Mouse (Mus musculus) hindbrain, embryonic 11.5 days (tissue): ENCODE measurements around the gene Anapc13. TPM values are rescaled to one million over a fixed set of nuclear protein-coding genes. Genes with fewer than 3 reads are reported as not detected.

Source experiments
- ATAC-seq: fragments of 200-750 bp; cut with Nextera tagmentation; 2 replicates; pipeline ENCODE4 v1.8.0; 2017; ENCODE audit warnings: mild to moderate bottlenecking, moderate TSS enrichment, moderate library complexity; ENCODE audit not compliant: low FRiP score
- DNase-seq: peaks from one replicate; pipeline ENCODE4 v3.0.0-alpha.2; 2015; ENCODE audit warnings: low spot score
- H3K27ac ChIP-seq: fragments of 300-500 bp; sonication (generic); 2 replicates; pipeline ENCODE4 v1.5.1; 2014; ENCODE audit warnings: mild to moderate bottlenecking, low read depth, low read length
- H3K27me3 ChIP-seq: fragments of 300-500 bp; sonication (generic); 2 replicates; pipeline ENCODE4 v1.6.1; 2014; ENCODE audit warnings: mild to moderate bottlenecking, low read length, moderate library complexity, mixed read lengths; ENCODE audit not compliant: control insufficient read depth, insufficient read depth
- H3K36me3 ChIP-seq: fragments of 300-500 bp; sonication (generic); 2 replicates; pipeline ENCODE4 v1.6.1; 2014; ENCODE audit warnings: mild to moderate bottlenecking, low read length, moderate library complexity, mixed read lengths; ENCODE audit not compliant: control insufficient read depth, insufficient read depth
- H3K4me1 ChIP-seq: fragments of 300-500 bp; sonication (generic); replicated peaks from 2 replicates; pipeline ENCODE4 v1.6.1; 2014; ENCODE audit warnings: low read length, mixed read lengths; ENCODE audit not compliant: control insufficient read depth, insufficient read depth
- H3K4me2 ChIP-seq: fragments of 300-500 bp; sonication (generic); replicated peaks from 2 replicates; pipeline ENCODE4 v1.6.1; 2014; ENCODE audit warnings: mild to moderate bottlenecking, low read depth, low read length
- H3K4me3 ChIP-seq: fragments of 300-500 bp; sonication (generic); 2 replicates; pipeline ENCODE4 v1.5.1; 2014; ENCODE audit warnings: low read depth, low read length
- H3K9ac ChIP-seq: fragments of 300-500 bp; sonication (generic); 2 replicates; pipeline ENCODE4 v1.6.1; 2014; ENCODE audit warnings: low read depth, low read length
- H3K9me3 ChIP-seq: fragments of 300-500 bp; sonication (generic); 2 replicates; pipeline ENCODE4 v1.6.1; 2016; ENCODE audit warnings: low read length; ENCODE audit not compliant: control insufficient read depth
- WGBS: fragments of 180-500 bp; shearing (Covaris S2); extraction: QIAGEN DNeasy Blood & Tissue Kit; methylation state at CpG from one replicate; pipeline ENCODE4 v1.1.7; 2014; 5-methylcytosine and 5-hydroxymethylcytosine counted together
- polyA plus RNA-seq: library from polyadenylated mRNA; unstranded; fragments of >200 nt; fragmentation: Nextera tagmentation; extraction: Ambion mirVana; gene quantifications from 2 replicates; pipeline ENCODE4 v1.2.1, GENCODE M21; 2014

Gene Anapc13
- polyA plus RNA-seq, 1 experiment from 2014 or later = 165 TPM

DNA sequence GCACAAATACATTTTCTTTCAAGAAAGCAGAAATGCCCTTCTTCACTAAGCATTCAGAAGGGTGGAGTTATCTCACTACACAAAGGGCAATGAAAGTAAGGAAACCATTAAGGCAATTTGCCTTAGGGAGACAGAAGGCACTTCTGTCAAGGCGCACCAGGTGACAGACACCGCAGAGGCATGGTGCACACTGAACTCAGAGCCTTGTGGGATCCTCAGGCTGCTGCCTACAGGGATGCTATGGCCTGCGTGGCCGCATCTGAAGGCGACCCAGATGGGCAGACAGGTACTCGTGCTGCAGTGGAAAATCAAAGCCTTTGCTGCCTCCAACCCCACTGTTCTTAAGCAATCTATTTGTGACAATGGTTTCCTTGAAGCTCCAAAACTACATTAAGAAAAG lies 20.9 kb upstream of the Anapc13 start:
- Histone ChIP-seq H3K4me2 (no peak overlapping the region), H3K4me1 (no peaks in the 10 kb centered on the region), H3K36me3 (no peaks in the 10 kb centered on the region), H3K9ac (no peak overlapping the region), H3K27ac (no peak overlapping the region), H3K9me3 (no peaks in the 10 kb centered on the region), H3K4me3 (no peak overlapping the region), H3K27me3 (no peaks in the 10 kb centered on the region)
- 82% methylated on average over 6 of the region's 6 CpGs for WGBS
- ATAC-seq = no peak
- no peak for DNase-seq

DNA sequence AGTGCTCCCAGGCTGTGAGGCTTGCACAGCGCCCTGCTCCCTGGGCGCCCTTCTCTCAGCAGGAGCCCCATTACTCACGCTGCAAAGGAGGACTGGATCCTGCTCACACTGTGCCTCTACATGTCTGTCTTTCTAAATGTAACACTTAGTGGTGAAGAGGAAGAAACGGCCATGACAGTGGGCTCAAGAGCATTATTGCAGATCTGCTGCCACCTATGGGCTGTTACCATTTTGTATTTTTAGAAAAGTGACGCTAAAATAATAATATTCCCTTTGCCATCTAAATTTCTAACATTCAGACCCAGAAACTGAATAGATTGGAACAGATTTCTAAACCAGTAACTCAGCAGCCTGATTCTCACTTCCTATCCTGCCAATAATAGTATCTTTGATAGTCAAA lies 18.6 kb upstream of the Anapc13 start:
- Histone ChIP-seq H3K27me3 (no peaks in the 10 kb centered on the region), H3K4me1 (no peaks in the 10 kb centered on the region), H3K4me3 (no peak overlapping the region), H3K36me3 (peaks cover 3% of the 10 kb centered on the region; the same call in 1 of the 2 replicates), H3K4me2 (no peak overlapping the region), H3K27ac (no peak overlapping the region), H3K9ac (no peak overlapping the region), H3K9me3 (no peaks in the 10 kb centered on the region)
- WGBS = 72% methylated on average over 5 of the region's 5 CpGs
- ATAC-seq (no peak), DNase-seq (no peak)

DNA sequence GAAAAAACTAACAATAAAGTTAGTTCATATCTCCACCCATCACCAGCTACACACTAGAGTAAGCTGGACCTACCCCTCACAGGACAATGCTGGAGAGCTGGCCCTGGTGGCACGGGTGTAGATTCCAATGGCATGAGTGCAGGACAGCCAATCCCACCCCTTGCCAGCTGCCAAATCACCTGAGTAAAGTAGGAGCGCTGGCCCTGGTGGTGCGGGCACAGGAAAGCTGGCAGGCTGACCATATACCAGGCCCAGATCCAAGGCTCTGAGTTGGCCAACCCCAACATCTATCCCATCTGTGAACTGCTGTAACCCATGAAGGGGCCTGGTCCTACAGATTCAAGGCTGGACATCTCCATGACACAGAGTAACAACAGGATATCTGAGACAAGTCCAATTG lies 16.9 kb upstream of the Anapc13 start:
- Histone ChIP-seq H3K4me2 (no peak overlapping the region), H3K4me3 (no peak overlapping the region), H3K27ac (no peak overlapping the region), H3K9ac (no peak overlapping the region), H3K27me3 (no peaks in the 10 kb centered on the region), H3K36me3 (peaks cover 3% of the 10 kb centered on the region; the same call in 1 of the 2 replicates), H3K4me1 (no peaks in the 10 kb centered on the region), H3K9me3 (no peaks in the 10 kb centered on the region)
- DNase-seq (no peak), ATAC-seq (no peak)
- WGBS = 95% methylated on average over 3 of the region's 3 CpGs

DNA sequence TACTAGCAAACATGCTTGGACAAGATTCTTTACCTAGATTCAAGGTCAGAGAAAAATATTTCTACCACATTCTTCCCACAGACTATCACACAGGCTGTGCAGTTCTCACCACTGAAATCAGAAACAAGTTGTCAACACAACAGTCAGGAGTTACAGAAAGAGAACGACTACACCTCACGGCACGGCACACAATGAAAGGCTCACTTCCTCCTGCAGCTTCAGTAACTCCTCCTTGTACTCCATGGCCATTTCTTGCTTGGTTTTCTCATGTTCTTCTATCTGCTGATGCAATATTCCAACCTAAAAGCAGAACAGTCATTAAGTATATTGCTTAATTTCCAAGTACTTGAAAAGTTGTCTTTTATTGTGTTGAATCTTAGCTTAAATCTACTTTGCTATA lies 11.0 kb upstream of the Anapc13 start:
- no peak overlapping the region for H3K4me3 ChIP-seq
- DNase-seq (no peak), ATAC-seq (no peak)
- no peaks in the 10 kb centered on the region for H3K27me3 ChIP-seq
- peaks cover 3% of the 10 kb centered on the region; the same call in 1 of the 2 replicates for H3K36me3 ChIP-seq
- no peaks in the 10 kb centered on the region for H3K9me3 ChIP-seq
- H3K27ac ChIP-seq = no peak overlapping the region
- no peak overlapping the region for H3K4me2 ChIP-seq
- no peaks in the 10 kb centered on the region for H3K4me1 ChIP-seq
- WGBS = 86% methylated on average over 3 of the region's 3 CpGs
- H3K9ac ChIP-seq = no peak overlapping the region

DNA sequence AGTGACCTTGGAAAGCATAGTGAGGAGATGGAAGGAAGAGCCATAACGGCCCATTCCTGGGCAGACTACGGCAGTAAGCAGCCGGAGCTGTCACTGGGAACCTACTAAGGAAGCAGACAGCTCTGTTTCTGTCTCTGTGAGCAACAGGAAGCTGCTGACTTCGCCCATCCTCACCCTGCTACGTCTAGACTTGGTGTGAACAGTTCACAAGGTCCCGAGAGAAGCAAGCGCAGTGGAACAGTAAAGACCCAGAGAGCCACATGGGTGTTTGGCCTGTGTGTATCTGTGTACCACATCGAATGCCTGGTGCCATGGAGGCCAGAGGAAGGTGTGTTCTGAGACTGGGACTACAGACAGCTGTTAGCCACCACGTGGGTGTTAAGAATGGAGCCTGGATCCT lies 9.8 kb upstream of the Anapc13 start:
- H3K27me3 ChIP-seq = no peaks in the 10 kb centered on the region
- H3K4me1 ChIP-seq = no peaks in the 10 kb centered on the region
- ATAC-seq = no peak
- H3K9ac ChIP-seq = no peak overlapping the region
- 82% methylated on average over 9 of the region's 9 CpGs for WGBS
- H3K4me3 ChIP-seq = no peak overlapping the region
- no peak overlapping the region for H3K27ac ChIP-seq
- peaks cover 2% of the 10 kb centered on the region; the same call in 1 of the 2 replicates for H3K36me3 ChIP-seq
- no peak overlapping the region for H3K4me2 ChIP-seq
- no peak for DNase-seq
- no peaks in the 10 kb centered on the region for H3K9me3 ChIP-seq

DNA sequence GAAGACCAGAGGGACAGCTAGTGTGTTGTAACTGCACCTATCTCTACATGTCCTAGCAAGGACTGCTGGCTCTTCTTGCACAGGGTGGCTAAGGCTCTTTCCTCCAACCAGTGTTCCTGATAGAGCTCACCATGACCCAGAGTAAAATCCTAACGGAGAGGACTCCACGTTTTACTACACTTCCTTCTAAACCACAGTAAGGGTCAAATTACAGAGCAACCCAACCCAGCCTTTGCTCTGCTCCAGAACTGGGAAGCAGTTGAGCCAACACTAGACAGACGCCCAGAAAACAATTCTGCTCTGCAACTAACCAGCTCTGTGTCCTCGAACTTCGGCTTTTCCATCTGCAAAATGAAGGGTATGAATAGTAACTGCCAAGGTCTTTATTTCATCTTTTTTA lies 4.7 kb upstream of the Anapc13 start:
- Histone ChIP-seq H3K9ac (no peak overlapping the region), H3K27ac (no peak overlapping the region), H3K27me3 (no peaks in the 10 kb centered on the region), H3K9me3 (no peaks in the 10 kb centered on the region), H3K4me3 (no peak overlapping the region), H3K4me1 (no peaks in the 10 kb centered on the region), H3K4me2 (no peak overlapping the region), H3K36me3 (no peaks in the 10 kb centered on the region)
- ATAC-seq (no peak), DNase-seq (no peak)
- WGBS = 68% methylated on average over 5 of the region's 5 CpGs

DNA sequence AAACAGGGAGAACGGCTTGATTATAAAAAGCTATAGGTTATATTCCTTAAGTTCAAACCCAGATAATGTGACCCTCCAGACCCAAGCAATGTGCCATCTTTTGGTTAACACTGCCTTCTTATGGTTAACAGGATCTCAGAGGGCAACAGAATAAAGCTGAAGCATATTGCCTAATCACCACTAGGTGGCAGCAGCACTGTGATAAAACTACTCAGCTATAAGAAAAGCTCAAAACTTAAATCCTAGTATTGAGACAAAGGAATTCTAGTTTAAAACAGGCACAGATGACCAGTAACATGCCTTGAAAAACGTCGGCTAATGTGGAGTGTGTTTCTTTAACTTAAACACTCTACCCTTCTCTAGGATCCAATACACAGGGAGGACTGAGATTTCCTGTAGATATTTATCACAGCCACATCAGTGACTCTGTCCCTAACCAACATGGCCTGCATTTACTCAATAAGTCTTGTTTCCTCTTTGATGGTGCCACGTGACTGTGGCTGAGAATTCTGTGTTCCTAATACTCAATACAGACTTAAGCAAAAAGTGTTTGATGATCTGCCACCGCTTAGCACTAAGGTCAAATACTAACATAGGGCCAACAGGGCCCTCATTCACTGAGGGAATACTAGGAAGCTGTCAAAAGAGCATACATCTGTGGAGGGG lies 3.8 kb upstream of the Anapc13 start:
- peaks cover 3% of the 10 kb centered on the region; the same call in 1 of the 2 replicates for H3K4me1 ChIP-seq
- no peak overlapping the region for H3K4me2 ChIP-seq
- ATAC-seq (no peak), DNase-seq (peak; percentile 81)
- H3K9me3 ChIP-seq = no peaks in the 10 kb centered on the region
- no peaks in the 10 kb centered on the region for H3K27me3 ChIP-seq
- 36% methylated on average over 5 of the region's 5 CpGs for WGBS
- no peak overlapping the region for H3K9ac ChIP-seq
- no peak overlapping the region for H3K27ac ChIP-seq
- no peak overlapping the region for H3K4me3 ChIP-seq
- H3K36me3 ChIP-seq = no peaks in the 10 kb centered on the region

DNA sequence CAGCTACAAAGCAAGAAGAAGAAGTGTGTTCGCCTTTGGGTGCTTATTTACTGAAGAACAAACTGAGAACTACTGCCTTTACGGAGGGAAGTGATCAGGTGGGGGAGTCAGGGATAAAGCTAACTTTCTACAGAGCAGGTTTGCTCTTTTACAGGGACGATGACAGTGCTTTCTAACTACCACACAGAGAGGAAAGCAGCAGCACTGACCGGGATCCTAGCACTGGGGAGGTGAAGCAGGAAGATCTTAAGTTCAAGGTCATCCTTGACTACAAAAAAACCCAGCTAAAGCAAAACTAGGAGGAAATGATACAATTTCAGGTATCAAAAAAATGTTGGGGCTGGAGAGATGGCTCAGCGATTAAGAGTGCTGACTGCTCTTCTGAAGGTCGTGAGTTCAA lies 3.2 kb upstream of the Anapc13 start:
- Histone ChIP-seq H3K9me3 (no peaks in the 10 kb centered on the region), H3K36me3 (no peaks in the 10 kb centered on the region), H3K4me3 (no peak overlapping the region), H3K9ac (no peak overlapping the region), H3K27me3 (no peaks in the 10 kb centered on the region), H3K27ac (no peak overlapping the region), H3K4me2 (no peak overlapping the region), H3K4me1 (peaks cover 3% of the 10 kb centered on the region; the same call in 1 of the 2 replicates)
- ATAC-seq = no peak
- 88% methylated on average over 6 of the region's 6 CpGs for whole genome bisulfite sequencing
- no peak for DNase-seq

DNA sequence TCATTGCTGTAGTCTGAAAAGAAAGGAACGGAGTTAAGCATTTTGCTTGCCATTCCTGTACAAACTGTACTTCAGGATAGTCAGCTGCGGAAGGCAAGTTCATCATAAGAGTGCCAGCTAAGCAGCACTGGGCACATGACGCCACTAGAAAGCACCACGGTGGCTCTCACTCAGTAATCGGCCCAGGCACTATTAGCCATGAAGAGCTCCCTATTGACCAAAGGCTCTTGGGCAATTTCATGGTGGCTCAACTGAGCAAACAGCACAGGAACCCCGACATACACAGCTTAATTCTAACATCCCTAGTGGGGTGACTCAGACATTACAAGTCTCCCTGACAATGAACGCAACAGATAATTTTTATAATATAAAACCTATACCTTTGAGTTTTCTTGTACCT lies 2.5 kb upstream of the Anapc13 start:
- Histone ChIP-seq H3K9ac (no peak overlapping the region), H3K4me1 (peaks cover 3% of the 10 kb centered on the region; the same call in 1 of the 2 replicates), H3K9me3 (no peaks in the 10 kb centered on the region), H3K4me2 (no peak overlapping the region), H3K4me3 (no peak overlapping the region), H3K36me3 (no peaks in the 10 kb centered on the region), H3K27ac (no peak overlapping the region), H3K27me3 (no peaks in the 10 kb centered on the region)
- 88% methylated on average over 7 of the region's 7 CpGs for whole genome bisulfite sequencing
- ATAC-seq (no peak), DNase-seq (no peak)
